Mouse (Mus musculus): Measurements from ENCODE around the gene Hspa1b. TPM values are rescaled to one million over a fixed set of nuclear protein-coding genes. Genes with fewer than 3 reads are reported as not detected.

The Hspa1b gene
- polyA plus RNA-seq, 1 experiment from 2014 or later = 0.56 TPM

Other genes with a start within 250 kb of the Hspa1b start
- gene C4b, start 215.4 kb downstream of the Hspa1b start, polyA plus RNA-seq (2014; fragmentation: Nextera tagmentation; extraction: Ambion mirVana) = 0.22 TPM in 1 of 2 replicates, not detected in the other
- gene Cyp21a1, start 154.7 kb downstream of the Hspa1b start, polyA plus RNA-seq (2014; fragmentation: Nextera tagmentation; extraction: Ambion mirVana) = not detected in 2 replicates
- gene Stk19, start 122.3 kb downstream of the Hspa1b start, polyA plus RNA-seq (2014; fragmentation: Nextera tagmentation; extraction: Ambion mirVana) = 25.9 and 28.8 TPM in 2 replicates
- 54.4 and 61.9 TPM in 2 replicates for gene Dxo, start 122.2 kb downstream of the Hspa1b start, polyA plus RNA-seq (2014; fragmentation: Nextera tagmentation; extraction: Ambion mirVana)
- gene Skiv2l, start 109.0 kb downstream of the Hspa1b start, polyA plus RNA-seq (2014; fragmentation: Nextera tagmentation; extraction: Ambion mirVana) = 49.6 and 51.2 TPM in 2 replicates
- 73.7 and 74.0 TPM in 2 replicates for gene Nelfe, start 108.8 kb downstream of the Hspa1b start, polyA plus RNA-seq (2014; fragmentation: Nextera tagmentation; extraction: Ambion mirVana)
- gene Cfb, start 96.7 kb downstream of the Hspa1b start, polyA plus RNA-seq (2014; fragmentation: Nextera tagmentation; extraction: Ambion mirVana) = 2.2 and 2.3 TPM in 2 replicates
- 3.0 and 3.3 TPM in 2 replicates for gene Zbtb12, start 79.8 kb downstream of the Hspa1b start, polyA plus RNA-seq (2014; fragmentation: Nextera tagmentation; extraction: Ambion mirVana)
- not detected in 2 replicates for gene Gm20547, start 77.2 kb downstream of the Hspa1b start, polyA plus RNA-seq (2014; fragmentation: Nextera tagmentation; extraction: Ambion mirVana)
- 1.2 and 1.8 TPM in 2 replicates for gene C2, start 61.0 kb downstream of the Hspa1b start, polyA plus RNA-seq (2014; fragmentation: Nextera tagmentation; extraction: Ambion mirVana)
- gene Ehmt2, start 60.8 kb downstream of the Hspa1b start, polyA plus RNA-seq (2014; fragmentation: Nextera tagmentation; extraction: Ambion mirVana) = 72.6 and 82.1 TPM in 2 replicates
- gene Slc44a4, start 44.8 kb downstream of the Hspa1b start, polyA plus RNA-seq (2014; fragmentation: Nextera tagmentation; extraction: Ambion mirVana) = 0.11 and 0.12 TPM in 2 replicates
- 26.9 and 27.2 TPM in 2 replicates for gene Neu1, start 28.0 kb downstream of the Hspa1b start, polyA plus RNA-seq (2014; fragmentation: Nextera tagmentation; extraction: Ambion mirVana)
- gene Gm20481, start 10.7 kb upstream of the Hspa1b start, polyA plus RNA-seq (2014; fragmentation: Nextera tagmentation; extraction: Ambion mirVana) = not detected in 2 replicates
- 7.5 and 11.6 TPM in 2 replicates for gene Hspa1a, start 12.9 kb upstream of the Hspa1b start, polyA plus RNA-seq (2014; fragmentation: Nextera tagmentation; extraction: Ambion mirVana)
- 1.9 TPM in 2 replicates for gene Hspa1l, start 13.5 kb upstream of the Hspa1b start, polyA plus RNA-seq (2014; fragmentation: Nextera tagmentation; extraction: Ambion mirVana)
- 92.9 and 97.8 TPM in 2 replicates for gene Lsm2, start 22.6 kb upstream of the Hspa1b start, polyA plus RNA-seq (2014; fragmentation: Nextera tagmentation; extraction: Ambion mirVana)
- gene Vars, start 41.7 kb upstream of the Hspa1b start, polyA plus RNA-seq (2014; fragmentation: Nextera tagmentation; extraction: Ambion mirVana) = 51.0 and 51.6 TPM in 2 replicates
- gene Vwa7, start 57.3 kb upstream of the Hspa1b start, polyA plus RNA-seq (2014; fragmentation: Nextera tagmentation; extraction: Ambion mirVana) = 0.13 and 0.16 TPM in 2 replicates
- gene Sapcd1, start 68.8 kb upstream of the Hspa1b start, polyA plus RNA-seq (2014; fragmentation: Nextera tagmentation; extraction: Ambion mirVana) = 1.4 and 1.7 TPM in 2 replicates
- 1.5 and 2.4 TPM in 2 replicates for gene Msh5, start 87.5 kb upstream of the Hspa1b start, polyA plus RNA-seq (2014; fragmentation: Nextera tagmentation; extraction: Ambion mirVana)
- gene Clic1, start 90.7 kb upstream of the Hspa1b start, polyA plus RNA-seq (2014; fragmentation: Nextera tagmentation; extraction: Ambion mirVana) = 23.8 and 24.7 TPM in 2 replicates
- gene Ddah2, start 99.8 kb upstream of the Hspa1b start, polyA plus RNA-seq (2014; fragmentation: Nextera tagmentation; extraction: Ambion mirVana) = 295 and 328 TPM in 2 replicates
- not detected in 2 replicates for gene Ly6g6c, start 106.2 kb upstream of the Hspa1b start, polyA plus RNA-seq (2014; fragmentation: Nextera tagmentation; extraction: Ambion mirVana)
- gene Mpig6b, start 106.9 kb upstream of the Hspa1b start, polyA plus RNA-seq (2014; fragmentation: Nextera tagmentation; extraction: Ambion mirVana) = 0.21 and 0.42 TPM in 2 replicates
- not detected in 2 replicates for gene Ly6g6e, start 117.7 kb upstream of the Hspa1b start, polyA plus RNA-seq (2014; fragmentation: Nextera tagmentation; extraction: Ambion mirVana)
- 0.82 and 0.94 TPM in 2 replicates for gene Ly6g6d, start 118.8 kb upstream of the Hspa1b start, polyA plus RNA-seq (2014; fragmentation: Nextera tagmentation; extraction: Ambion mirVana)
- gene Ly6g6f, start 126.4 kb upstream of the Hspa1b start, polyA plus RNA-seq (2014; fragmentation: Nextera tagmentation; extraction: Ambion mirVana) = 0.23 TPM in 1 of 2 replicates, not detected in the other
- gene Abhd16a, start 130.0 kb upstream of the Hspa1b start, polyA plus RNA-seq (2014; fragmentation: Nextera tagmentation; extraction: Ambion mirVana) = 86.8 and 89.1 TPM in 2 replicates
- gene Ly6g5c, start 149.0 kb upstream of the Hspa1b start, polyA plus RNA-seq (2014; fragmentation: Nextera tagmentation; extraction: Ambion mirVana) = not detected in 2 replicates
- gene Ly6g5b, start 156.2 kb upstream of the Hspa1b start, polyA plus RNA-seq (2014; fragmentation: Nextera tagmentation; extraction: Ambion mirVana) = 0.44 and 1.0 TPM in 2 replicates
- gene Gpank1, start 162.2 kb upstream of the Hspa1b start, polyA plus RNA-seq (2014; fragmentation: Nextera tagmentation; extraction: Ambion mirVana) = 21.9 and 22.0 TPM in 2 replicates
- gene Csnk2b, start 162.8 kb upstream of the Hspa1b start, polyA plus RNA-seq (2014; fragmentation: Nextera tagmentation; extraction: Ambion mirVana) = 321 and 339 TPM in 2 replicates
- gene D17H6S53E, start 167.1 kb upstream of the Hspa1b start, polyA plus RNA-seq (2014; fragmentation: Nextera tagmentation; extraction: Ambion mirVana) = 6.0 and 6.2 TPM in 2 replicates
- gene Apom, start 172.8 kb upstream of the Hspa1b start, polyA plus RNA-seq (2014; fragmentation: Nextera tagmentation; extraction: Ambion mirVana) = 0.39 TPM in 1 of 2 replicates, not detected in the other
- gene Bag6, start 175.9 kb upstream of the Hspa1b start, polyA plus RNA-seq (2014; fragmentation: Nextera tagmentation; extraction: Ambion mirVana) = 90.2 and 98.2 TPM in 2 replicates
- 152 and 168 TPM in 2 replicates for gene Prrc2a, start 205.7 kb upstream of the Hspa1b start, polyA plus RNA-seq (2014; fragmentation: Nextera tagmentation; extraction: Ambion mirVana)
- 7.8 and 8.7 TPM in 2 replicates for gene Aif1, start 216.8 kb upstream of the Hspa1b start, polyA plus RNA-seq (2014; fragmentation: Nextera tagmentation; extraction: Ambion mirVana)
- 8.2 and 13.3 TPM in 2 replicates for gene Lst1, start 229.2 kb upstream of the Hspa1b start, polyA plus RNA-seq (2014; fragmentation: Nextera tagmentation; extraction: Ambion mirVana)
- 0.29 and 0.39 TPM in 2 replicates for gene Ltb, start 235.2 kb upstream of the Hspa1b start, polyA plus RNA-seq (2014; fragmentation: Nextera tagmentation; extraction: Ambion mirVana)
- not detected in 2 replicates for gene Tnf, start 242.8 kb upstream of the Hspa1b start, polyA plus RNA-seq (2014; fragmentation: Nextera tagmentation; extraction: Ambion mirVana)
- 0.23 and 0.55 TPM in 2 replicates for gene Lta, start 246.1 kb upstream of the Hspa1b start, polyA plus RNA-seq (2014; fragmentation: Nextera tagmentation; extraction: Ambion mirVana)

Data from hindbrain, embryonic 14.5 days (tissue).